Mouse (Mus musculus) adrenal gland, postnatal 4 days (tissue): ENCODE results near the gene Cnih1. TPM values are rescaled to one million over a fixed set of nuclear protein-coding genes. Genes with fewer than 3 reads are reported as not detected.

Experiments used
- DNase-seq, 2 experiments: peaks; one replicate each; pipeline ENCODE4 v3.0.0; 2021 to 2022; ENCODE audit warnings: low spot score in 2 of 2, mixed read lengths in 2 of 2
- total RNA-seq, 2 experiments: library from RNA; stranded (reverse); gene quantifications; 2 replicates each; pipeline ENCODE4 v1.2.3; 2021

Cnih1 gene
- total RNA-seq, 2 experiments from 2014 or later, result 97.2 to 98.1 TPM

- no peak for DNase-seq
These were observed 53.9 kb downstream of the Cnih1 start for GRCm38 (mm10) chr14:46734262-46734661.

- no peak for DNase-seq
These were observed 62.5 kb downstream of the Cnih1 start for GRCm38 (mm10) chr14:46725743-46726142.

Other genes starting within 250 kb of the Cnih1 start
- gene Cdkn3, start 27.9 kb downstream of the Cnih1 start, total RNA-seq, result 10 to 100 TPM; 13.5 to 17.2 TPM
- gene Gmfb, start 33.8 kb upstream of the Cnih1 start, total RNA-seq, result 100 to 1,000 TPM; 106 to 108 TPM
- gene Cgrrf1, start 43.7 kb upstream of the Cnih1 start, total RNA-seq, result 10 to 100 TPM; 34.9 to 36.8 TPM
- gene Samd4, start 94.4 kb upstream of the Cnih1 start, total RNA-seq, result 10 to 100 TPM; 20.5 to 24.6 TPM